20 mouse cellular contexts compared by ENCODE assay signal in the genomic region with DNA sequence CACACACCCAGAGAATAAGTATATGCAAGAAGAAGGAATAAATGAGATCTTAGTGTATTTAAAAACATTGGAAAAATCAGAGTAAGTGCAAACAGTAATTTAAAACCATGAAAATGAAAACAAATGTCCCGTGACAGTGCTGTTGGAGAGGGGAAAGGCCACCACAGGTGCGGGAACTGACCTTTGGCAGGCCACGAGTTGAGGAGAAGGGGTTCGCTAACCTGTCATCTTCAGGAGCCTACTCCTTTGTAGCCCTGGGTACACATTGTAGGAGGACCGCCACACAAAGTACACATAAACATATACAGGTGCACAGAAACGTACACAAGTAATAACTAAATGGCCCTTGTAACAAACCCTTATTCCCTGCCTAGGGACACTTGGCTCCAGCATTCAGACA. TPM values are rescaled to one million over a fixed set of nuclear protein-coding genes. Genes with fewer than 3 reads are reported as not detected.
DNase-seq lines count a peak whose midpoint lies in the region; ATAC-seq and TF ChIP-seq lines count a peak whose summit lies in the region.
"Had no signal": no experiment of that assay in that cellular context is flagged by ENCODE, and none has a peak within 500 bp of the region (broad histone marks: within the 10 kb centered on the region; RNA-seq: fewer than 3 reads in every experiment).

No protein-coding gene starts in this region.

- H3K79me2 ChIP-seq in liver, adult 2 months (ENCODE audit: control insufficient read depth, insufficient read depth, low read length) = peaks cover 25% of the 10 kb centered on the region; the same call in 1 of the 2 replicates

- no peak for DNase-seq in kidney, postnatal 14 days
- DNase-seq in liver, adult 2 months (ENCODE audit: extremely low read depth, low read depth, low spot score) = no peak
- DNase-seq: adrenal gland, adult 2 months; adrenal gland, postnatal 25 days; cerebellum, adult 18-20 months; cerebellum, adult 9-11 months; cerebellum, postnatal 36 days; gastrocnemius, adult 2 months; gastrocnemius, postnatal 25 days had no signal

- ATAC-seq in kidney, embryonic 14.5 days (ENCODE audit: low FRiP score, low TSS enrichment) = peak; percentile 17; the same call in 1 of the 2 replicates
- ATAC-seq in liver, embryonic 12.5 days = no peak
- peak; percentile 53; the same call in 1 of the 2 replicates for ATAC-seq in intestine, postnatal 0 days
- no peak for ATAC-seq in midbrain, embryonic 13.5 days
- ATAC-seq: forebrain, embryonic 14.5 days had no signal

- H3K27ac ChIP-seq in kidney, embryonic 14.5 days (ENCODE audit: low read depth, low read length) = no peak overlapping the region
- H3K27ac ChIP-seq in liver, adult 2 months (replicated peaks; ENCODE audit: insufficient read depth, low read depth, low read length) = peak overlapping the region; percentile 76
- no peak overlapping the region for H3K27ac ChIP-seq in liver, embryonic 12.5 days
- no peak overlapping the region for H3K27ac ChIP-seq in intestine, postnatal 0 days (ENCODE audit: low read depth, low read length)
- no peak overlapping the region for H3K27ac ChIP-seq in midbrain, embryonic 13.5 days
- H3K27ac ChIP-seq: gastrocnemius, adult 2 months had no signal

- no peak overlapping the region for H3K4me3 ChIP-seq in kidney, embryonic 14.5 days (ENCODE audit: low read length)
- H3K4me3 ChIP-seq in liver, adult 2 months (ENCODE audit: insufficient read depth, low read depth, low read length) = no peak overlapping the region
- no peak overlapping the region for H3K4me3 ChIP-seq in liver, embryonic 12.5 days
- H3K4me3 ChIP-seq in intestine, postnatal 0 days (ENCODE audit: low read depth, low read length) = no peak overlapping the region
- no peak overlapping the region for H3K4me3 ChIP-seq in midbrain, embryonic 13.5 days (replicated peaks)
- H3K4me3 ChIP-seq: embryonic facial prominence, embryonic 15.5 days; erythroblast, embryonic 14.5 days; forebrain, embryonic 10.5 days; gastrocnemius, adult 2 months; hindbrain, embryonic 10.5 days had no signal

- H3K9me3 ChIP-seq in kidney, embryonic 14.5 days (ENCODE audit: control insufficient read depth, low read length) = no peaks in the 10 kb centered on the region
- no peaks in the 10 kb centered on the region for H3K9me3 ChIP-seq in liver, embryonic 12.5 days (replicated peaks)
- H3K9me3 ChIP-seq in intestine, postnatal 0 days (ENCODE audit: control insufficient read depth) = no peaks in the 10 kb centered on the region
- no peaks in the 10 kb centered on the region for H3K9me3 ChIP-seq in midbrain, embryonic 13.5 days
- H3K9me3 ChIP-seq: embryonic facial prominence, embryonic 15.5 days; forebrain, embryonic 10.5 days; hindbrain, embryonic 10.5 days had no signal

- H3K4me2 ChIP-seq in kidney, embryonic 14.5 days (replicated peaks; ENCODE audit: low read depth, low read length) = no peak overlapping the region
- no peak overlapping the region for H3K4me2 ChIP-seq in liver, embryonic 12.5 days
- no peak overlapping the region for H3K4me2 ChIP-seq in intestine, postnatal 0 days (replicated peaks; ENCODE audit: low read depth)
- H3K4me2 ChIP-seq in midbrain, embryonic 13.5 days (replicated peaks) = no peak overlapping the region
- H3K4me2 ChIP-seq: embryonic facial prominence, embryonic 15.5 days had no signal

- H3K9ac ChIP-seq in kidney, embryonic 14.5 days (ENCODE audit: low read depth, low read length) = no peak overlapping the region
- no peak overlapping the region for H3K9ac ChIP-seq in liver, adult 2 months (ENCODE audit: low read depth, low read length)
- H3K9ac ChIP-seq in liver, embryonic 12.5 days = no peak overlapping the region
- H3K9ac ChIP-seq in intestine, postnatal 0 days (ENCODE audit: low read depth, low read length) = no peak overlapping the region
- H3K9ac ChIP-seq in midbrain, embryonic 13.5 days (replicated peaks) = no peak overlapping the region
- H3K9ac ChIP-seq: embryonic facial prominence, embryonic 15.5 days; heart, embryonic 12.5 days had no signal

- no peaks in the 10 kb centered on the region for H3K36me3 ChIP-seq in kidney, embryonic 14.5 days (ENCODE audit: control insufficient read depth, insufficient read depth, low read length)
- no peaks in the 10 kb centered on the region for H3K36me3 ChIP-seq in liver, adult 2 months (ENCODE audit: control insufficient read depth, insufficient read depth, low read length)
- H3K36me3 ChIP-seq in liver, embryonic 12.5 days = no peaks in the 10 kb centered on the region; the same call in 1 of the 2 replicates
- no peaks in the 10 kb centered on the region for H3K36me3 ChIP-seq in intestine, postnatal 0 days (ENCODE audit: control insufficient read depth, insufficient read depth)
- H3K36me3 ChIP-seq in midbrain, embryonic 13.5 days = no peaks in the 10 kb centered on the region
- H3K36me3 ChIP-seq: heart, embryonic 12.5 days had no signal

- no peak for TF ChIP-seq POLR2A in liver, adult 2 months (IDR thresholded peaks at IDR 0.05; ENCODE audit: extremely low read depth, insufficient read depth, low read length)

- no peak for TF ChIP-seq CTCF in liver, adult 2 months (IDR thresholded peaks at IDR 0.05; ENCODE audit: low read depth, low read length)
- TF ChIP-seq CTCF in intestine, postnatal 0 days (IDR thresholded peaks at IDR 0.05; ENCODE audit: low read depth) = no peak

- peaks cover 35% of the 10 kb centered on the region for H3K4me1 ChIP-seq in kidney, embryonic 14.5 days (ENCODE audit: control insufficient read depth, insufficient read depth, low read length)
- peaks cover 29% of the 10 kb centered on the region for H3K4me1 ChIP-seq in liver, adult 2 months (ENCODE audit: control insufficient read depth, insufficient read depth, low read length)
- H3K4me1 ChIP-seq in liver, embryonic 12.5 days = peaks cover 66% of the 10 kb centered on the region
- H3K4me1 ChIP-seq in intestine, postnatal 0 days (replicated peaks; ENCODE audit: control insufficient read depth, insufficient read depth, low read length) = no peaks in the 10 kb centered on the region
- H3K4me1 ChIP-seq in midbrain, embryonic 13.5 days (replicated peaks) = peaks cover 21% of the 10 kb centered on the region

- H3K27me3 ChIP-seq in kidney, embryonic 14.5 days (ENCODE audit: control insufficient read depth, insufficient read depth, low read length) = no peaks in the 10 kb centered on the region
- H3K27me3 ChIP-seq in liver, adult 2 months (ENCODE audit: control insufficient read depth, insufficient read depth, low read length) = no peaks in the 10 kb centered on the region
- no peaks in the 10 kb centered on the region for H3K27me3 ChIP-seq in liver, embryonic 12.5 days (replicated peaks)
- no peaks in the 10 kb centered on the region for H3K27me3 ChIP-seq in intestine, postnatal 0 days (replicated peaks; ENCODE audit: control insufficient read depth, insufficient read depth, low read length)
- H3K27me3 ChIP-seq in midbrain, embryonic 13.5 days = no peaks in the 10 kb centered on the region
- H3K27me3 ChIP-seq: CH12.LX; embryonic facial prominence, embryonic 15.5 days had no signal

- WGBS in kidney, embryonic 14.5 days = 43% methylated on average over 6 of the region's 6 CpGs
- WGBS in liver, adult 2 months = 31% methylated on average over 6 of the region's 6 CpGs
- WGBS in liver, embryonic 12.5 days (ENCODE audit: insufficient replicate concordance) = 71% methylated on average over 6 of the region's 6 CpGs
- 41% methylated on average over 6 of the region's 6 CpGs for WGBS in intestine, postnatal 0 days
- 86% methylated on average over 6 of the region's 6 CpGs for WGBS in midbrain, embryonic 13.5 days

RNA-seq across cellular contexts. Expression of gene Lrrc8d, which starts 55.7 kb away (rescaled TPM):
- 22.7 and 42.1 TPM in 2 replicates for polyA plus RNA-seq in kidney, embryonic 14.5 days (2014; fragmentation: Nextera tagmentation; extraction: Ambion mirVana)
- total RNA-seq in liver, adult 2 months (2014; rRNA removed) = 11.6 and 13.8 TPM in 2 replicates
- 7.0 and 7.9 TPM in 2 replicates for polyA plus RNA-seq in liver, adult 2 months (2012; rRNA removed)
- 14.5 and 15.4 TPM in 2 replicates for polyA plus RNA-seq in liver, embryonic 12.5 days (2016; fragmentation: Nextera tagmentation; extraction: Ambion mirVana)
- polyA plus RNA-seq in intestine, postnatal 0 days (2015; fragmentation: Nextera tagmentation; extraction: Ambion mirVana) = 14.5 and 15.3 TPM in 2 replicates
- polyA plus RNA-seq in midbrain, embryonic 13.5 days (2015; fragmentation: Nextera tagmentation; extraction: Ambion mirVana) = 30.4 and 32.3 TPM in 2 replicates

Comparison
In these comparisons a context has a peak if more than half of its experiments do, and no peak if none do; other contexts are left out.
1. ATAC-seq: peak in kidney, embryonic 14.5 days (single experiment) and intestine, postnatal 0 days (single experiment); none in liver, embryonic 12.5 days (single experiment) and midbrain, embryonic 13.5 days (single experiment).